Mouse (Mus musculus) G1E (cell line): Measurements from ENCODE around the gene Atp10b. TPM values are rescaled to one million over a fixed set of nuclear protein-coding genes. Genes with fewer than 3 reads are reported as not detected.

Source experiments
- ATAC-seq: 2 replicates; pipeline ENCODE4 v1.8.0; 2016; ENCODE audit warnings: mild to moderate bottlenecking; ENCODE audit not compliant: insufficient number of reproducible peaks, poor library complexity, low FRiP score, severe bottlenecking; ENCODE audit errors: extremely low read depth
- DNase-seq: peaks from one replicate; pipeline ENCODE4 v3.0.0; 2012; ENCODE audit warnings: low spot score
- H3K27me3 ChIP-seq: 2 replicates; pipeline ENCODE4 v1.6.1; 2012; ENCODE audit warnings: mild to moderate bottlenecking, low read length, inconsistent platforms; ENCODE audit not compliant: insufficient read depth
- H3K36me3 ChIP-seq: replicated peaks from 2 replicates; pipeline ENCODE3; 2012; ENCODE audit warnings: mild to moderate bottlenecking, inconsistent platforms
- H3K4me1 ChIP-seq: 2 replicates; pipeline ENCODE4 v1.6.1; 2012; ENCODE audit warnings: low read depth, low read length, inconsistent platforms, mixed read lengths; ENCODE audit not compliant: insufficient read depth
- H3K4me3 ChIP-seq: 2 replicates; pipeline ENCODE4 v1.5.1; 2012; ENCODE audit warnings: low read depth, mild to moderate bottlenecking, inconsistent platforms, low read length, moderate library complexity, mixed read lengths
- H3K9me3 ChIP-seq: replicated peaks from 2 replicates; pipeline ENCODE4 v1.6.1; 2012; ENCODE audit warnings: inconsistent platforms
- CTCF ChIP-seq: IDR thresholded peaks from 2 replicates; pipeline ENCODE4 v1.5.1; 2012; ENCODE audit warnings: low read depth, low read length, inconsistent platforms, mixed read lengths
- GATA1 ChIP-seq: IDR thresholded peaks from 2 replicates; pipeline ENCODE4 v1.6.1; 2012; ENCODE audit warnings: borderline replicate concordance, low read length, inconsistent platforms, mixed read lengths
- GATA2 ChIP-seq: IDR thresholded peaks from 2 replicates; pipeline ENCODE4 v1.6.1; 2012; ENCODE audit warnings: low read depth, low read length, inconsistent platforms, borderline replicate concordance
- POLR2AphosphoS5 ChIP-seq: IDR thresholded peaks from 2 replicates; pipeline ENCODE4 v1.6.1; 2012; ENCODE audit warnings: low read depth, low read length, inconsistent platforms; ENCODE audit not compliant: insufficient replicate concordance
- TAL1 ChIP-seq: conservative IDR thresholded peaks from 2 replicates; pipeline ENCODE4 v1.6.1; 2012; ENCODE audit warnings: low read depth, low read length, inconsistent platforms, mixed read lengths
- polyA plus RNA-seq: library from polyadenylated mRNA; stranded (reverse); fragments of >175 nt; gene quantifications from 2 replicates; pipeline ENCODE4 v1.2.3, GENCODE M21; 2012
- total RNA-seq, 2 experiments: library from RNA; stranded (forward) in 1 of 2; stranded (reverse) in 1 of 2; fragments of 200-1000 nt in 1 of 2; fragments of >200 nt in 1 of 2; fragmentation: Nextera tagmentation in 1 of 2; gene quantifications; 2 replicates each; pipeline ENCODE4 v1.2.3; 2014 to 2017

Atp10b gene
- total and polyA plus RNA-seq, 3 experiments = 0.16 TPM; not detected in 2

DNA sequence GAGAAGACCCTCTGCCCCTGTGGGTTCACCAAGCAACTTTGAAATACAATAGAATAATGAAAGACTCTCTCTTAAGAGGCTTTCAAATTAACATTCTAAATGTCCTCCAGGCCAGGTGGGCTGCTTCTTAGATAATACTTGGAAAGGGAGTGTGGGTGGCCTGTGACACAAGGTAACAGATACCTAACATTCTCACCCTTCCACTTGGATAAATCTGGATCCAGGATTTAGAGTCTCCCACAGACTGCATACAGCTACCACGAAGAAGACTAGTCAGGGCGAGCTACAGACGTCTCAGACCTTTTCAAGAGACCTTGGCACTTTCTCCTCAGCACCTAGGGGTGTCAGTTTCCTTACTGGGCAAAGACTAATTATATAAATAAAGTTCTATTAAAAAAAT lies 107.6 kb downstream of the Atp10b start:
- H3K36me3 ChIP-seq = no peaks in the 10 kb centered on the region
- TF ChIP-seq CTCF = no peak
- TF ChIP-seq POLR2AphosphoS5 = no peak
- no peak for TF ChIP-seq GATA1
- TF ChIP-seq TAL1 = no peak
- TF ChIP-seq GATA2 = no peak
- no peak overlapping the region for H3K4me3 ChIP-seq
- no peaks in the 10 kb centered on the region for H3K27me3 ChIP-seq
- ATAC-seq (no peak), DNase-seq (no peak)
- no peaks in the 10 kb centered on the region for H3K4me1 ChIP-seq
- H3K9me3 ChIP-seq = no peaks in the 10 kb centered on the region

GRCm38 (mm10) chr11:43257781-43258180 lies 108.1 kb downstream of the Atp10b start:
- DNase-seq (no peak), ATAC-seq (no peak)
- no peaks in the 10 kb centered on the region for H3K9me3 ChIP-seq
- H3K4me1 ChIP-seq = no peaks in the 10 kb centered on the region
- no peaks in the 10 kb centered on the region for H3K36me3 ChIP-seq
- no peaks in the 10 kb centered on the region for H3K27me3 ChIP-seq
- TF ChIP-seq GATA2 = no peak
- no peak for TF ChIP-seq GATA1
- no peak overlapping the region for H3K4me3 ChIP-seq

- no peak overlapping the region for H3K4me3 ChIP-seq
- no peaks in the 10 kb centered on the region for H3K4me1 ChIP-seq
- H3K27me3 ChIP-seq = no peaks in the 10 kb centered on the region
- no peaks in the 10 kb centered on the region for H3K9me3 ChIP-seq
- DNase-seq (no peak), ATAC-seq (no peak)
- H3K36me3 ChIP-seq = no peaks in the 10 kb centered on the region
- peak; percentile 19; the same call in 1 of the 2 replicates for TF ChIP-seq CTCF
- no peak for TF ChIP-seq GATA2
Measured at GRCm38 (mm10) chr11:43263548-43264218, 114.0 kb downstream of the Atp10b start.

- no peaks in the 10 kb centered on the region for H3K27me3 ChIP-seq
- no peaks in the 10 kb centered on the region for H3K9me3 ChIP-seq
- no peak overlapping the region for H3K4me3 ChIP-seq
- no peaks in the 10 kb centered on the region for H3K4me1 ChIP-seq
- no peaks in the 10 kb centered on the region for H3K36me3 ChIP-seq
- DNase-seq = no peak
- TF ChIP-seq POLR2AphosphoS5 = no peak
- TF ChIP-seq TAL1 = no peak
- TF ChIP-seq GATA1 = no peak
- no peak for TF ChIP-seq CTCF
- TF ChIP-seq GATA2 = no peak
- no peak for ATAC-seq
Measured at GRCm38 (mm10) chr11:43267505-43267904, 117.8 kb downstream of the Atp10b start.

DNA sequence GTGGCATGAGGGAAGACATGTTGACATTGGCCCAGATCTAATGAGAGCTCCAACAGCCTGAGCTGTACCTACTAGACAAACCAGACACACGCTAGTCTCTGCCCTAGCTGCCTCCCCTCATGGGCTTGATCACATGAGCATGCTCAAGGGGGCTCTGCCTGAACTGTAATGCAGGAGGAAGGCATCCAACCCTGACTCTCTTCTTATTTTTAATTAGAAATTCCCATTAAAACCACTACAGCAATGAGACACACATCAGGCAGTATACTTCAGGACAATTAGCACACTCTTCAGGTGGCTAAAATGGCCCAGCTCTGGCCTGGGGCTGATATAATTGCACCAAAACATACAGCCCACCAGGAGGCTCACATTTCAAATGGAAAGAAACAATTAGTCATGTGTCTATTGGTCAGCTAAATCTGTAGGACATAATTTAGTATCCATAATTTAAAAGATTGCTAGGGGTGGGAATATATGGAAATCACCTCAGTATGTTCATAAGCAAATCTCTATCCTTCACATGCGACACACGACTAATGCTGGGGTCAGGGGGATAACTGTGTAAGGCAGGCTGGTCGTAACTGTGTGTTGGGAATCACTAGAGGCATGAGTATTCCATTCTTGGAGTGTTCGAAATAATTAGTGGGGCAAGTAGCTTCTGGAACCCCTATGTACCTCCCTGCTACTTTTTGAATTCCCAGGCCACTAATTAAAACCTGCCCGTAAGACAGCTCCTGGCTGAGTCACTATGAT lies 120.0 kb downstream of the Atp10b start:
- ATAC-seq = no peak
- DNase-seq = no peak
- Histone ChIP-seq H3K4me1 (no peaks in the 10 kb centered on the region), H3K4me3 (no peak overlapping the region), H3K9me3 (no peaks in the 10 kb centered on the region), H3K27me3 (no peaks in the 10 kb centered on the region), H3K36me3 (no peaks in the 10 kb centered on the region)
- TF ChIP-seq TAL1 = no peak
- no peak for TF ChIP-seq GATA1
- TF ChIP-seq GATA2 = no peak
- TF ChIP-seq POLR2AphosphoS5 = no peak
- no peak for TF ChIP-seq CTCF

GRCm38 (mm10) chr11:43270256-43270806 lies 120.7 kb downstream of the Atp10b start:
- no peak for ATAC-seq
- Histone ChIP-seq H3K36me3 (no peaks in the 10 kb centered on the region), H3K27me3 (no peaks in the 10 kb centered on the region), H3K4me3 (no peak overlapping the region), H3K9me3 (no peaks in the 10 kb centered on the region), H3K4me1 (no peaks in the 10 kb centered on the region)
- DNase-seq = no peak
- TF ChIP-seq TAL1 = no peak
- no peak for TF ChIP-seq GATA1
- TF ChIP-seq POLR2AphosphoS5 = no peak
- no peak for TF ChIP-seq GATA2
- TF ChIP-seq CTCF = no peak
